Mouse (Mus musculus) hindbrain, embryonic 14.5 days (tissue): Measurements from ENCODE around the gene Ube2s. TPM values are rescaled to one million over a fixed set of nuclear protein-coding genes. Genes with fewer than 3 reads are reported as not detected.
A peak's percentile ranks its signal among the peaks of the same experiment; 100 is the strongest.
"Not testable (repeated sequence)": the region's sequence is repeated elsewhere in the genome, so short reads cannot be mapped to it uniquely, and the experiment has no call there.

Source experiments
- ATAC-seq: fragments of 200-750 bp; cut with Nextera tagmentation; 2 replicates; pipeline ENCODE4 v1.8.0; 2017; ENCODE audit warnings: moderate number of reproducible peaks, mild to moderate bottlenecking, moderate TSS enrichment, moderate library complexity; ENCODE audit not compliant: low FRiP score
- DNase-seq: peaks from one replicate; pipeline ENCODE4 v3.0.0-alpha.2; 2015; ENCODE audit warnings: low spot score
- H3K27ac ChIP-seq: fragments of 300-500 bp; sonication (generic); 2 replicates; pipeline ENCODE4 v1.5.1; 2014; ENCODE audit warnings: mild to moderate bottlenecking, moderate library complexity
- H3K27me3 ChIP-seq: fragments of 300-500 bp; sonication (generic); 2 replicates; pipeline ENCODE4 v1.6.1; 2014; ENCODE audit warnings: mild to moderate bottlenecking, low read length, mixed read lengths; ENCODE audit not compliant: control insufficient read depth, insufficient read depth
- H3K36me3 ChIP-seq: fragments of 300-500 bp; sonication (generic); replicated peaks from 2 replicates; pipeline ENCODE4 v1.6.1; 2014; ENCODE audit not compliant: control insufficient read depth, insufficient read depth
- H3K4me1 ChIP-seq: fragments of 300-500 bp; sonication (generic); replicated peaks from 2 replicates; pipeline ENCODE4 v1.6.1; 2014; ENCODE audit warnings: antibody characterized with exemption, low read length, mixed read lengths; ENCODE audit not compliant: control insufficient read depth, insufficient read depth
- H3K4me2 ChIP-seq: fragments of 300-500 bp; sonication (generic); replicated peaks from 2 replicates; pipeline ENCODE4 v1.6.1; 2014; ENCODE audit warnings: mild to moderate bottlenecking, moderate library complexity
- H3K4me3 ChIP-seq: fragments of 300-500 bp; sonication (generic); replicated peaks from 2 replicates; pipeline ENCODE4 v1.5.1; 2014; ENCODE audit warnings: mild to moderate bottlenecking, low read length
- H3K9ac ChIP-seq: fragments of 300-500 bp; sonication (generic); 2 replicates; pipeline ENCODE4 v1.6.1; 2014
- H3K9me3 ChIP-seq: fragments of 300-500 bp; sonication (generic); 2 replicates; pipeline ENCODE4 v1.6.1; 2016; ENCODE audit warnings: low read length; ENCODE audit not compliant: control insufficient read depth
- WGBS: fragments of 180-500 bp; shearing (Covaris S2); extraction: QIAGEN DNeasy Blood & Tissue Kit; methylation state at CpG from one replicate; pipeline ENCODE4 v1.1.7; 2014; 5-methylcytosine and 5-hydroxymethylcytosine counted together
- polyA plus RNA-seq: library from polyadenylated mRNA; unstranded; fragments of >200 nt; fragmentation: Nextera tagmentation; extraction: Ambion mirVana; gene quantifications from 2 replicates; pipeline ENCODE4 v1.2.1, GENCODE M21; 2014

The Ube2s gene
- polyA plus RNA-seq = 285 and 293 TPM in 2 replicates

GRCm38 (mm10) chr7:4812303-4813104 lies at the start of gene Ube2s:
Ube2s (minus strand) TSS chr7:4812590.
- Histone ChIP-seq H3K27ac (peak within 1 kb of the TSS; percentile 95), H3K4me3 (peak within 1 kb of the TSS; percentile 86), H3K4me2 (peak within 1 kb of the TSS; percentile 91), H3K9ac (peak within 1 kb of the TSS; percentile 94), H3K36me3 (peaks cover 25% of the 10 kb centered on the region), H3K27me3 (no peaks in the 10 kb centered on the region), H3K9me3 (no peaks in the 10 kb centered on the region), H3K4me1 (peaks cover 21% of the 10 kb centered on the region)
- peak; percentile 98 for DNase-seq
- ATAC-seq = peak; percentile 99
- under 1% methylated on average over 62 of the region's 62 CpGs for WGBS

DNA sequence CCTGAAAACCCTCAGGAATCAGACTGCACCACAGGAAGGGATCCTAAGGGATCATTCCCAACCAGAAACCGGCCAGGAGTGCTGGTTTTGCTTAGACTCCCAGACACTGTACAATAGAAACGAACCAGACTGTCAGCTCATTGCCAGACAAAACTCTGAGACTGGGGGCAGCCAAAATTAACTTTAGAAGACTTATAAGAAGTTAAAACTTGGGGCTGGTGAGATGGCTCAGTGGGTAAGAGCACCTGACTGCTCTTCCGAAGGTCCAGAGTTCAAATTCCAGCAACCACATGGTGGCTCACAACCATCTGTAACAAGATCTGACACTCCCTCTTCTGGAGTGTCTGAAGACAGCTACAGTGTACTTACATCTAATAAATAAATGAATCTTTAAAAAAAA lies 48.5 kb upstream of the Ube2s start:
- not testable (repeated sequence) for H3K4me3 ChIP-seq, DNase-seq, H3K9me3 ChIP-seq, H3K4me2 ChIP-seq, H3K9ac ChIP-seq, H3K27ac ChIP-seq, H3K36me3 ChIP-seq, H3K4me1 ChIP-seq, ATAC-seq, H3K27me3 ChIP-seq
- 72% methylated on average over 3 of the region's 3 CpGs for WGBS

GRCm38 (mm10) chr7:4859418-4859978 lies 47.1 kb upstream of the Ube2s start:
- no peaks in the 10 kb centered on the region for H3K36me3 ChIP-seq
- H3K9me3 ChIP-seq = no peaks in the 10 kb centered on the region
- H3K4me2 ChIP-seq = no peak overlapping the region
- DNase-seq = no peak
- no peaks in the 10 kb centered on the region for H3K27me3 ChIP-seq
- H3K27ac ChIP-seq = no peak overlapping the region
- WGBS = 72% methylated on average over 12 of the region's 12 CpGs
- no peak overlapping the region for H3K4me3 ChIP-seq
- no peaks in the 10 kb centered on the region for H3K4me1 ChIP-seq
- ATAC-seq = no peak
- H3K9ac ChIP-seq = no peak overlapping the region

DNA sequence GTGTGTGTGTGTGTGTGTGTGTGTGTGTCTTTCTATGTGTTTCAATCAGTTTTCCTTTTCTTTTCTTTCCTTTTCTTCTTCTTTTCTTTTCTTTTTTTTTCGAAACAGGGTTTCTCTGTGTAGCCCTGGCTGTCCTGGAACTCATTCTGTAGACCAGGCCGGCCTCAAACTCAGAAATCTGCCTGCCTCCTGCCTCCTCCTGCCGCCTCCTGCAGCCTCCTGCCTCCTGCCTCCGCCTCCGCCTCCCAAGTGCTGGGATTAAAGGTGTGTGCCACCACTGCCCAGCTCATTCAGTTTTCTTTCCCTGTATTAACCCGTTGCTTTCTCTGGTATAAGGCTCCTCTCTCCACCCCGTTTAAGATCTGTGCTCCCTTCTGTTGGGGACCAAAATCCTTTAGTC lies 44.9 kb upstream of the Ube2s start:
- whole genome bisulfite sequencing = 67% methylated on average over 7 of the region's 7 CpGs
- no peaks in the 10 kb centered on the region for H3K27me3 ChIP-seq
- H3K9ac ChIP-seq = no peak overlapping the region
- H3K4me2 ChIP-seq = no peak overlapping the region
- no peak overlapping the region for H3K27ac ChIP-seq
- H3K9me3 ChIP-seq = no peaks in the 10 kb centered on the region
- H3K4me1 ChIP-seq = no peaks in the 10 kb centered on the region
- no peak overlapping the region for H3K4me3 ChIP-seq
- H3K36me3 ChIP-seq = no peaks in the 10 kb centered on the region
- DNase-seq (no peak), ATAC-seq (no peak)

DNA sequence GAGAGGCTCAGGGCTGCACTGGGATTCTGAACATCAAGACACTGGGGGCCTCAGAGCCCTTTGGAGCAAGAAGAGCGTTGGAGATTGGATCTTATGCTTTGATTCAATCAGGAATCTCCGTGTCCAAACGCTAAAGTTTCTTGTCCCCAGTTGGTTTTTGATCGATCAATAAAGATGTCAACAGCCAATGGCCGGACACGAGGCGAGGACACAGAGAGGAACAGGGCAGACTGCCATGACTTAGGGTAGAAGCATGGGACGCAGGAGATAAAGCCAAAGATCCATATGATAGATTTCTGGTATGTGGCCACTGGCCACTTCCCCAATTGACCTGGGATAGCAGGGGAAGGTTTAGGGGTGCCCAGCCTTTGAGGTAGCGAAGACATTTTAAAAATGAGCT lies 44.1 kb upstream of the Ube2s start:
- 86% methylated on average over 9 of the region's 9 CpGs for WGBS
- no peaks in the 10 kb centered on the region for H3K9me3 ChIP-seq
- DNase-seq = no peak
- no peak for ATAC-seq
- H3K4me3 ChIP-seq = no peak overlapping the region
- H3K36me3 ChIP-seq = no peaks in the 10 kb centered on the region
- H3K9ac ChIP-seq = no peak overlapping the region
- no peaks in the 10 kb centered on the region for H3K27me3 ChIP-seq
- no peak overlapping the region for H3K4me2 ChIP-seq
- H3K4me1 ChIP-seq = no peaks in the 10 kb centered on the region
- no peak overlapping the region for H3K27ac ChIP-seq

DNA sequence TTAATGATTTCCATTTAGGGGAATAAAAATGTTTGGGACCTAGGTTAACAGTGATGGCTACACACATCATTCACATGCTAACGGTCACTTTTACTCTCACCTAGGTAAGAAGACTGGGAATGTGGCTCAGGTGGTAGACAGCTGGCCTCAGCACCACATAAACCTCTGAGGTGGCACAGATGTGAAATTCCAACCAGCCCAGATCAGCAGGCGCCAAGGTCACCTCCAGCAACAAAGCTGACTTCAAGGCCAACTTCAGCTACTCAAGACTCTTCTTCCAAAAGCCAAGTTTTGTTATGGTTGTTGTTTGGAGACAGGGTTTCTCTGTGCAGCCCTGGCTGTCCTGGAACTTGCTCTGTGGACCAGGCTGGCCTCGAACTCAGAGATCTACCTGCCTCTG lies 41.2 kb upstream of the Ube2s start:
- DNase-seq = no peak
- Histone ChIP-seq H3K27ac (no peak overlapping the region), H3K9ac (no peak overlapping the region), H3K4me3 (no peak overlapping the region), H3K9me3 (no peaks in the 10 kb centered on the region), H3K36me3 (no peaks in the 10 kb centered on the region), H3K4me2 (no peak overlapping the region), H3K4me1 (no peaks in the 10 kb centered on the region), H3K27me3 (no peaks in the 10 kb centered on the region; the same call in 1 of the 2 replicates)
- ATAC-seq = no peak
- 79% methylated on average over 3 of the region's 3 CpGs for WGBS

- Histone ChIP-seq H3K27ac (no peak overlapping the region), H3K9me3 (no peaks in the 10 kb centered on the region), H3K36me3 (no peaks in the 10 kb centered on the region), H3K4me2 (no peak overlapping the region), H3K27me3 (no peaks in the 10 kb centered on the region; the same call in 1 of the 2 replicates), H3K4me3 (no peak overlapping the region), H3K9ac (no peak overlapping the region), H3K4me1 (no peaks in the 10 kb centered on the region)
- WGBS = 71% methylated on average over 8 of the region's 8 CpGs
- DNase-seq (no peak), ATAC-seq (no peak)
These were observed 38.9 kb upstream of the Ube2s start for GRCm38 (mm10) chr7:4851315-4851688.

DNA sequence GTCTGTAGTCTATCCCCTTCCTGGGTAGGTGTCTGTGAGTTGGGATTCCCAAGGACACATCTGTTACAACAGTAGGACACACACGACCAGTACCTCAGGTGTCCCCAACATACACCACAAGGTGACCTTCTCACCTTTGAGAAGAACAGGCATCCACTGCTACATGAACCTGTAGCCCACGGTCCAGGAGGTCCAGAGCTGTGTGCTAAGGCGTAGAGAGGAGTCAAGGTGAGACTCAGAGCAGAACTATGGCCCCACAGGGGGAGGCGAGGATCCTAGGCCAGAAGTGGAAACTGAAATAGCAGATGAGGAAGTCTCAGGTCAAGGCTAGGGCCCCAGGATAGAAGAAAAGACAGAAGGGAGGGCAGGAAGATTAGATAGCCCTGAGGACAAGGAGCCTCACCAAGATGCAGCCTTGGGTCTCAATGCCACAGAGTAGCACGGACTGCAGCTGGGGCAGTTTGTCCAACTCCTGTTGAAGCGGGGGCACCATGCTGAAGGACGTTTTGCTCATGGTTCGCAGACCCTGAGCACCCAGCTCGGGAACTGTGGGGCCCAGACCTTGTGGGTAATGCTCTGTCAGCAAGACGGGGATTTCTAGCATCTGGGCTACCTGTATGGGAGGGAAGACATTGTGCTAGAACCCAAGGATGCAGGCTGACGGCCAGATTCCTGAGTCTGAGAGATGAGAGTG lies 38.4 kb upstream of the Ube2s start:
- WGBS = 84% methylated on average over 11 of the region's 11 CpGs

GRCm38 (mm10) chr7:4849372-4849771 lies 37.0 kb upstream of the Ube2s start:
- Histone ChIP-seq H3K27me3 (no peaks in the 10 kb centered on the region; the same call in 1 of the 2 replicates), H3K27ac (no peak overlapping the region), H3K36me3 (no peaks in the 10 kb centered on the region), H3K4me1 (no peaks in the 10 kb centered on the region), H3K9ac (no peak overlapping the region), H3K9me3 (no peaks in the 10 kb centered on the region), H3K4me2 (no peak overlapping the region), H3K4me3 (no peak overlapping the region)
- no peak for DNase-seq
- WGBS = 67% methylated on average over 9 of the region's 9 CpGs
- ATAC-seq = no peak

More for the DNA sequence above, 38.4 kb upstream of the Ube2s start:
- Histone ChIP-seq H3K4me2 (no peak overlapping the region), H3K9ac (no peak overlapping the region), H3K27me3 (no peaks in the 10 kb centered on the region; the same call in 1 of the 2 replicates), H3K27ac (no peak overlapping the region), H3K9me3 (no peaks in the 10 kb centered on the region), H3K4me1 (no peaks in the 10 kb centered on the region), H3K36me3 (no peaks in the 10 kb centered on the region), H3K4me3 (no peak overlapping the region)
- DNase-seq = no peak
- ATAC-seq = no peak
